In the genomic region with DNA sequence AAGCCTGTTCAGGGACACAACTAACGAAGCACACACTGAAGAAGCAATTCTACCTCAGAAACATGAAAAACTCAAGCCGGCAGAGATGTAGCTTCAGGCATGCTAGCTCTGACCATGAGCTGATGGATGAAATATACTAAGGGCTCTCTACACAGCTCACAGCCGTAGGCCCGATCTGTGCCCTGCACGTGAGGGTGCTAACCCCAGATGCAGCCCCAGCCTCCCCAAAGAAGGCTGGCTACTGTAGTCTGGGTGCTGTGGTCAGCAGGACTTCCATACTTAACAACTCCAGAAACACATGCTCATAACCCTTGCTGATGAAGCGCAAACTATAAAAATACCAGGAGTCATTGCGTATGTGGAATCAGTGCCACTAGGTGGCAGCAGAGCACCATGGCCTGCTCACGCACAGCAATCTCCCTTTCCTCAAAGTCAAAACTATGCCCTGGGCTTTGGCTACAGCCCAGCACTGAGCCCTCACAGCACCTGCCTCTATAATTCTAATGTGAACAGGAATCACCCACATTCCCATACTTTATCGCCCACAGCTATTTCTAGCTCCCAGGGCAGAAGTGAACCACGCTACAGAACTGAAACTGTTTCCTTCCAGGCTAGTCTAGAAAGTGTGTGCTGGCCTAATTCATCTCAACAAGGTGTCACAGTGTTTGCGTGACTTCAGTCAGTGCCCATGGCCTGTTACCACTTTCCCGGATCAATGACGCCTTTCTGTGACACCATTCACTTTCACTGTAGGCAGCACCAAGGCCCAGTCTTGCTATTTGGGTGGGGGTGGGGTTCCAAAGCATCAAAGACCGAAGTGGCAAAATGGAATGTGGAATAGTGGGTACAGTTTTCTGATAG, we compare ENCODE assay signal across 8 mouse cellular contexts.
DNase-seq lines count a peak whose midpoint lies in the region; ATAC-seq and TF ChIP-seq lines count a peak whose summit lies in the region.

No protein-coding gene starts in this region.

- peak; percentile 81 to 82 for DNase-seq in B cell, adult 2 months
- DNase-seq in adrenal gland, postnatal 4 days (ENCODE audit: low spot score in 2 of 2), result peak; percentile 48 to 66
- peak; percentile 10 to 72 for DNase-seq in heart, adult 9 months (ENCODE audit: low spot score in 2 of 2)
- peak; percentile 90 for DNase-seq in limb, embryonic 14.5 days (ENCODE audit: low spot score)
- DNase-seq in neural tube, embryonic 10.5 days (ENCODE audit: extremely low spot score, low spot score), result peak; percentile 83

- no peaks in the 10 kb centered on the region for H3K36me3 ChIP-seq in embryonic facial prominence, embryonic 15.5 days
- no peaks in the 10 kb centered on the region for H3K36me3 ChIP-seq in kidney, embryonic 14.5 days (ENCODE audit: control insufficient read depth, insufficient read depth, low read length)
- no peaks in the 10 kb centered on the region for H3K36me3 ChIP-seq in limb, embryonic 14.5 days (ENCODE audit: control insufficient read depth, insufficient read depth, low read length)
- no peaks in the 10 kb centered on the region for H3K36me3 ChIP-seq in stomach, embryonic 14.5 days (ENCODE audit: control insufficient read depth, insufficient read depth, low read length)

- ATAC-seq in embryonic facial prominence, embryonic 15.5 days (ENCODE audit: insufficient number of reproducible peaks, low FRiP score, low TSS enrichment, low read depth), result peak; percentile 39; the same call in 1 of the 2 replicates
- peak; percentile 73; the same call in 1 of the 2 replicates for ATAC-seq in kidney, embryonic 14.5 days (ENCODE audit: low FRiP score, low TSS enrichment)
- ATAC-seq in limb, embryonic 14.5 days (ENCODE audit: low FRiP score, low read depth), result peak; percentile 75
- peak; percentile 46; the same call in 1 of the 2 replicates for ATAC-seq in stomach, embryonic 14.5 days (ENCODE audit: insufficient number of reproducible peaks, insufficient read depth, low FRiP score, low read depth)

- no peak overlapping the region for H3K27ac ChIP-seq in embryonic facial prominence, embryonic 15.5 days (replicated peaks)
- no peak overlapping the region for H3K27ac ChIP-seq in kidney, embryonic 14.5 days (ENCODE audit: low read depth, low read length)
- H3K27ac ChIP-seq in limb, embryonic 14.5 days (replicated peaks; ENCODE audit: low read depth, low read length), result no peak overlapping the region
- H3K27ac ChIP-seq in stomach, embryonic 14.5 days (ENCODE audit: low read length), result no peak overlapping the region

- no peak overlapping the region for H3K4me2 ChIP-seq in embryonic facial prominence, embryonic 15.5 days (replicated peaks)
- H3K4me2 ChIP-seq in kidney, embryonic 14.5 days (replicated peaks; ENCODE audit: low read depth, low read length), result no peak overlapping the region
- H3K4me2 ChIP-seq in limb, embryonic 14.5 days (replicated peaks; ENCODE audit: low read depth, low read length, severe bottlenecking), result no peak overlapping the region
- no peak overlapping the region for H3K4me2 ChIP-seq in stomach, embryonic 14.5 days (replicated peaks; ENCODE audit: low read depth, low read length)

- H3K9ac ChIP-seq in embryonic facial prominence, embryonic 15.5 days, result no peak overlapping the region
- H3K9ac ChIP-seq in kidney, embryonic 14.5 days (ENCODE audit: low read depth, low read length), result no peak overlapping the region
- no peak overlapping the region for H3K9ac ChIP-seq in limb, embryonic 14.5 days (ENCODE audit: low read depth, low read length, severe bottlenecking)
- no peak overlapping the region for H3K9ac ChIP-seq in stomach, embryonic 14.5 days (replicated peaks; ENCODE audit: low read depth, low read length)

- H3K27me3 ChIP-seq in embryonic facial prominence, embryonic 15.5 days, result no peaks in the 10 kb centered on the region
- no peaks in the 10 kb centered on the region for H3K27me3 ChIP-seq in kidney, embryonic 14.5 days (ENCODE audit: control insufficient read depth, insufficient read depth, low read length)
- no peaks in the 10 kb centered on the region for H3K27me3 ChIP-seq in limb, embryonic 14.5 days (ENCODE audit: control insufficient read depth, insufficient read depth, low read length)
- no peaks in the 10 kb centered on the region for H3K27me3 ChIP-seq in stomach, embryonic 14.5 days (ENCODE audit: control insufficient read depth, insufficient read depth, low read length)

- H3K9me3 ChIP-seq in embryonic facial prominence, embryonic 15.5 days (replicated peaks), result no peaks in the 10 kb centered on the region
- H3K9me3 ChIP-seq in kidney, embryonic 14.5 days (ENCODE audit: control insufficient read depth, low read length), result no peaks in the 10 kb centered on the region
- no peaks in the 10 kb centered on the region for H3K9me3 ChIP-seq in limb, embryonic 14.5 days (ENCODE audit: control insufficient read depth, low read length)
- no peaks in the 10 kb centered on the region for H3K9me3 ChIP-seq in stomach, embryonic 14.5 days (ENCODE audit: control insufficient read depth, low read depth, low read length)

- H3K4me3 ChIP-seq in embryonic facial prominence, embryonic 15.5 days (replicated peaks), result no peak overlapping the region
- H3K4me3 ChIP-seq in kidney, embryonic 14.5 days (ENCODE audit: low read length), result no peak overlapping the region
- no peak overlapping the region for H3K4me3 ChIP-seq in limb, embryonic 14.5 days (replicated peaks; ENCODE audit: low read length)
- H3K4me3 ChIP-seq in stomach, embryonic 14.5 days (ENCODE audit: low read depth, low read length), result no peak overlapping the region

- WGBS in embryonic facial prominence, embryonic 15.5 days, result 52% methylated on average over 14 of the region's 14 CpGs
- 54% methylated on average over 14 of the region's 14 CpGs for WGBS in kidney, embryonic 14.5 days
- WGBS in limb, embryonic 14.5 days, result 47% methylated on average over 14 of the region's 14 CpGs
- 55% methylated on average over 14 of the region's 14 CpGs for WGBS in stomach, embryonic 14.5 days

- H3K4me1 ChIP-seq in embryonic facial prominence, embryonic 15.5 days, result no peaks in the 10 kb centered on the region
- no peaks in the 10 kb centered on the region for H3K4me1 ChIP-seq in kidney, embryonic 14.5 days (ENCODE audit: control insufficient read depth, insufficient read depth, low read length)
- peaks cover 5% of the 10 kb centered on the region; the same call in 1 of the 2 replicates for H3K4me1 ChIP-seq in limb, embryonic 14.5 days (ENCODE audit: control insufficient read depth, insufficient read depth, low read length)
- no peaks in the 10 kb centered on the region for H3K4me1 ChIP-seq in stomach, embryonic 14.5 days (ENCODE audit: control insufficient read depth, insufficient read depth, low read length)

- no peak for TF ChIP-seq POLR2A in limb, embryonic 14.5 days (IDR thresholded peaks at IDR 0.05; ENCODE audit: borderline replicate concordance, extremely low read depth, insufficient read depth, insufficient read length)
